Mouse (Mus musculus): ENCODE results near the gene Hpse. TPM values are rescaled to one million over a fixed set of nuclear protein-coding genes. Genes with fewer than 3 reads are reported as not detected.

Gene Hpse
- total and polyA plus RNA-seq, 3 experiments, result not detected

DNA sequence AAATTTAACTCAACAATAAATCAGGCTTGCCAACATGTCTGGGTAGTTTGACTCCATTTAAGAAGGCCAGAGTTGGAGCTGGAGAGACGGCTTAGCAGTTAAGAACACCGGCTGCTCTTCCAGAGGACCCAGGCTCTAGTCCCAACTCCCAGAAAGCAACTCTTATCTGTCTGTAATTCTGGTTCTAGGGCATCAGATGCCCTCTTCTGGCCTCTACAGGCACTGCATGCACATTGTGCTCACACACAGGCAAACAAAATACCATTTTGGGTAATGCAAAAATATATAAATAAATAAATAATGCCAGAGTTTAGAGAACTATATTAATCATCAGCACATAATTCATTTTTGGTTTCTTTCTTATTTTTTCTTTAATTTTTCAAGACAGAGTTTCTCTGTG is 15.2 kb downstream of the Hpse start:
- ATAC-seq (ENCODE audit: extremely low read depth, insufficient number of reproducible peaks, low FRiP score, poor library complexity, severe bottlenecking) (no peak), DNase-seq (ENCODE audit: low spot score) (no peak)
- TF ChIP-seq CTCF (IDR thresholded peaks at IDR 0.05; ENCODE audit: low read depth, low read length) (0 out of 2 replicates have a peak, but pooled peaks have one; percentile 10), TAL1 (conservative IDR thresholded peaks at IDR 0.05; ENCODE audit: low read depth, low read length) (no peak)
- Histone ChIP-seq H3K4me3 (ENCODE audit: low read depth, low read length) (no peak overlapping the region), H3K27me3 (ENCODE audit: insufficient read depth, low read length) (no peaks in the 10 kb centered on the region), H3K4me1 (ENCODE audit: insufficient read depth, low read depth, low read length) (peaks cover 6% of the 10 kb centered on the region; the same call in 1 of the 2 replicates), H3K36me3 (replicated peaks) (no peaks in the 10 kb centered on the region), H3K9me3 (replicated peaks) (no peaks in the 10 kb centered on the region)

GRCm38 (mm10) chr5:100702325-100702724 is 17.2 kb downstream of the Hpse start:
- Histone ChIP-seq H3K4me3 (ENCODE audit: low read depth, low read length) (no peak overlapping the region), H3K36me3 (replicated peaks) (no peaks in the 10 kb centered on the region), H3K4me1 (ENCODE audit: insufficient read depth, low read depth, low read length) (peaks cover 13% of the 10 kb centered on the region), H3K9me3 (replicated peaks) (no peaks in the 10 kb centered on the region), H3K27me3 (ENCODE audit: insufficient read depth, low read length) (no peaks in the 10 kb centered on the region)
- TF ChIP-seq TAL1 (conservative IDR thresholded peaks at IDR 0.05; ENCODE audit: low read depth, low read length), result no peak
- no peak for TF ChIP-seq POLR2AphosphoS5 (IDR thresholded peaks at IDR 0.05; ENCODE audit: insufficient replicate concordance, low read depth, low read length)
- no peak for TF ChIP-seq GATA1 (IDR thresholded peaks at IDR 0.05; ENCODE audit: borderline replicate concordance, low read length)
- no peak for TF ChIP-seq CTCF (IDR thresholded peaks at IDR 0.05; ENCODE audit: low read depth, low read length)
- no peak for TF ChIP-seq GATA2 (IDR thresholded peaks at IDR 0.05; ENCODE audit: borderline replicate concordance, low read depth, low read length)
- DNase-seq (ENCODE audit: low spot score) (no peak), ATAC-seq (ENCODE audit: extremely low read depth, insufficient number of reproducible peaks, low FRiP score, poor library complexity, severe bottlenecking) (no peak)

GRCm38 (mm10) chr5:100700861-100701620 is 18.5 kb downstream of the Hpse start:
- Histone ChIP-seq H3K4me1 (ENCODE audit: insufficient read depth, low read depth, low read length) (peaks cover 9% of the 10 kb centered on the region), H3K36me3 (replicated peaks) (no peaks in the 10 kb centered on the region)
- ATAC-seq (ENCODE audit: extremely low read depth, insufficient number of reproducible peaks, low FRiP score, poor library complexity, severe bottlenecking), result no peak

GRCm38 (mm10) chr5:100697886-100698285 is 21.6 kb downstream of the Hpse start:
- no peak for ATAC-seq (ENCODE audit: extremely low read depth, insufficient number of reproducible peaks, low FRiP score, poor library complexity, severe bottlenecking)
- Histone ChIP-seq H3K36me3 (replicated peaks) (no peaks in the 10 kb centered on the region), H3K27me3 (ENCODE audit: insufficient read depth, low read length) (no peaks in the 10 kb centered on the region), H3K9me3 (replicated peaks) (no peaks in the 10 kb centered on the region), H3K4me1 (ENCODE audit: insufficient read depth, low read depth, low read length) (peaks cover 7% of the 10 kb centered on the region), H3K4me3 (ENCODE audit: low read depth, low read length) (no peak overlapping the region)
- TF ChIP-seq GATA1 (IDR thresholded peaks at IDR 0.05; ENCODE audit: borderline replicate concordance, low read length) (no peak), GATA2 (IDR thresholded peaks at IDR 0.05; ENCODE audit: borderline replicate concordance, low read depth, low read length) (no peak), POLR2AphosphoS5 (IDR thresholded peaks at IDR 0.05; ENCODE audit: insufficient replicate concordance, low read depth, low read length) (no peak), TAL1 (conservative IDR thresholded peaks at IDR 0.05; ENCODE audit: low read depth, low read length) (no peak), CTCF (IDR thresholded peaks at IDR 0.05; ENCODE audit: low read depth, low read length) (no peak)
- no peak for DNase-seq (ENCODE audit: low spot score)

More at GRCm38 (mm10) chr5:100700861-100701620, 18.5 kb downstream of the Hpse start:
- no peaks in the 10 kb centered on the region for H3K9me3 ChIP-seq (replicated peaks)
- H3K4me3 ChIP-seq (ENCODE audit: low read depth, low read length), result no peak overlapping the region
- no peaks in the 10 kb centered on the region for H3K27me3 ChIP-seq (ENCODE audit: insufficient read depth, low read length)
- TF ChIP-seq GATA1 (IDR thresholded peaks at IDR 0.05; ENCODE audit: borderline replicate concordance, low read length) (no peak), GATA2 (IDR thresholded peaks at IDR 0.05; ENCODE audit: borderline replicate concordance, low read depth, low read length) (no peak), CTCF (IDR thresholded peaks at IDR 0.05; ENCODE audit: low read depth, low read length) (no peak), POLR2AphosphoS5 (IDR thresholded peaks at IDR 0.05; ENCODE audit: insufficient replicate concordance, low read depth, low read length) (no peak), TAL1 (conservative IDR thresholded peaks at IDR 0.05; ENCODE audit: low read depth, low read length) (no peak)
- no peak for DNase-seq (ENCODE audit: low spot score)

- Histone ChIP-seq H3K27me3 (ENCODE audit: insufficient read depth, low read length) (no peaks in the 10 kb centered on the region), H3K36me3 (replicated peaks) (no peaks in the 10 kb centered on the region), H3K4me1 (ENCODE audit: insufficient read depth, low read depth, low read length) (peaks cover 7% of the 10 kb centered on the region), H3K9me3 (replicated peaks) (no peaks in the 10 kb centered on the region), H3K4me3 (ENCODE audit: low read depth, low read length) (no peak overlapping the region)
- DNase-seq (ENCODE audit: low spot score), result no peak
- TF ChIP-seq GATA1 (IDR thresholded peaks at IDR 0.05; ENCODE audit: borderline replicate concordance, low read length) (no peak), GATA2 (IDR thresholded peaks at IDR 0.05; ENCODE audit: borderline replicate concordance, low read depth, low read length) (no peak), TAL1 (conservative IDR thresholded peaks at IDR 0.05; ENCODE audit: low read depth, low read length) (no peak), POLR2AphosphoS5 (IDR thresholded peaks at IDR 0.05; ENCODE audit: insufficient replicate concordance, low read depth, low read length) (no peak), CTCF (IDR thresholded peaks at IDR 0.05; ENCODE audit: low read depth, low read length) (no peak)
- ATAC-seq (ENCODE audit: extremely low read depth, insufficient number of reproducible peaks, low FRiP score, poor library complexity, severe bottlenecking), result no peak
Observed at GRCm38 (mm10) chr5:100697398-100697797, 22.1 kb downstream of the Hpse start.

- no peak for ATAC-seq (ENCODE audit: extremely low read depth, insufficient number of reproducible peaks, low FRiP score, poor library complexity, severe bottlenecking)
- no peaks in the 10 kb centered on the region for H3K36me3 ChIP-seq (replicated peaks)
Observed at GRCm38 (mm10) chr5:100685631-100686030, 33.9 kb downstream of the Hpse start.

More at GRCm38 (mm10) chr5:100685631-100686030, 33.9 kb downstream of the Hpse start:
- Histone ChIP-seq H3K4me3 (ENCODE audit: low read depth, low read length) (no peak overlapping the region), H3K4me1 (ENCODE audit: insufficient read depth, low read depth, low read length) (no peaks in the 10 kb centered on the region), H3K27me3 (ENCODE audit: insufficient read depth, low read length) (peaks cover 7% of the 10 kb centered on the region), H3K9me3 (replicated peaks) (no peaks in the 10 kb centered on the region)
- TF ChIP-seq POLR2AphosphoS5 (IDR thresholded peaks at IDR 0.05; ENCODE audit: insufficient replicate concordance, low read depth, low read length) (no peak), GATA2 (IDR thresholded peaks at IDR 0.05; ENCODE audit: borderline replicate concordance, low read depth, low read length) (no peak), CTCF (IDR thresholded peaks at IDR 0.05; ENCODE audit: low read depth, low read length) (no peak), GATA1 (IDR thresholded peaks at IDR 0.05; ENCODE audit: borderline replicate concordance, low read length) (no peak), TAL1 (conservative IDR thresholded peaks at IDR 0.05; ENCODE audit: low read depth, low read length) (no peak)
- DNase-seq (ENCODE audit: low spot score), result no peak

Data from G1E (cell line).